Mouse (Mus musculus): ENCODE data around the gene Cdc42bpb. TPM values are rescaled to one million over a fixed set of nuclear protein-coding genes. Genes with fewer than 3 reads are reported as not detected.

The Cdc42bpb gene
- polyA plus RNA-seq, 1 experiment, result 472 TPM

GRCm38 (mm10) chr12:111409583-111409982 is 32.1 kb upstream of the Cdc42bpb start:
- no peaks in the 10 kb centered on the region for H3K36me3 ChIP-seq (ENCODE audit: control insufficient read depth, insufficient read depth, low read length)
- WGBS, result 33% methylated on average over 5 of the region's 5 CpGs
- H3K27me3 ChIP-seq (ENCODE audit: control insufficient read depth, insufficient read depth, low read length), result peaks cover 16% of the 10 kb centered on the region; the same call in 1 of the 2 replicates
- no peak overlapping the region for H3K27ac ChIP-seq (ENCODE audit: insufficient read depth, low read depth, low read length)
- no peak for TF ChIP-seq CTCF (IDR thresholded peaks at IDR 0.05; ENCODE audit: extremely low read depth, insufficient read length, insufficient replicate concordance, low read depth, low read length)
- no peak for TF ChIP-seq POLR2A (IDR thresholded peaks at IDR 0.05; ENCODE audit: low read depth, low read length)
- no peak overlapping the region for H3K4me3 ChIP-seq (ENCODE audit: low read depth, low read length)
- H3K4me1 ChIP-seq (ENCODE audit: control insufficient read depth, insufficient read depth, insufficient read length, low read length), result peaks cover 3% of the 10 kb centered on the region

DNA sequence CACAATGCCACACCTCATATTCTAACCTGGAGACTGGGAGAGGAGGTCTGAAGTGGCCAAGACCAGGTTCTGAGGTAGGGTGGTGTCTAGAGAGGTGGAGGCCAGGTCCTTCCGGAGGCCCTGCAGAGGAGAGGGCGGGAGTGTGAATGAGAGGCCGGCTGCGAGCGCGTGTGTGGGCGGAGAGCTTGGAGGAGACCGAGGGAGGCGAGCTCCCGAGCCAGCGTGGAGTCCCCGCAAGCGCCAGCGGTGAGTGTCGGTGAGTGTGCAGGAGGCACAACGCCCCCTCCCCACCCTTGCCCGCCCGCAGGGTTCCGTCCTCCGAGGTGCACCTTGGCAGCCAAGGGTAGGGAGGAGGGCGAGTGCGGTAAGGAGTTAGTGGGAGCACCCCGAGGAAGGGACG is 29.1 kb upstream of the Cdc42bpb start, which contains the start of gene Lbhd2:
Gene Lbhd2, plus strand, starts transcription at position 188 of the 400 bp plus-strand sequence.
- WGBS, result 4% methylated on average over 24 of the region's 24 CpGs
- Histone ChIP-seq H3K27ac (ENCODE audit: insufficient read depth, low read depth, low read length) (no peak within 1 kb of the TSS), H3K27me3 (ENCODE audit: control insufficient read depth, insufficient read depth, low read length) (peaks cover 16% of the 10 kb centered on the region), H3K36me3 (ENCODE audit: control insufficient read depth, insufficient read depth, low read length) (no peaks in the 10 kb centered on the region), H3K4me1 (ENCODE audit: control insufficient read depth, insufficient read depth, insufficient read length, low read length) (no peaks in the 10 kb centered on the region), H3K4me3 (ENCODE audit: low read depth, low read length) (no peak within 1 kb of the TSS)
- TF ChIP-seq POLR2A (IDR thresholded peaks at IDR 0.05; ENCODE audit: low read depth, low read length), result no peak
- no peak for TF ChIP-seq CTCF (IDR thresholded peaks at IDR 0.05; ENCODE audit: extremely low read depth, insufficient read length, insufficient replicate concordance, low read depth, low read length)

GRCm38 (mm10) chr12:111404880-111405279 is 27.4 kb upstream of the Cdc42bpb start:
- TF ChIP-seq POLR2A (IDR thresholded peaks at IDR 0.05; ENCODE audit: low read depth, low read length), result no peak
- TF ChIP-seq CTCF (IDR thresholded peaks at IDR 0.05; ENCODE audit: extremely low read depth, insufficient read length, insufficient replicate concordance, low read depth, low read length), result no peak
- H3K27me3 ChIP-seq (ENCODE audit: control insufficient read depth, insufficient read depth, low read length), result peaks cover 16% of the 10 kb centered on the region
- no peak overlapping the region for H3K4me3 ChIP-seq (ENCODE audit: low read depth, low read length)
- H3K27ac ChIP-seq (ENCODE audit: insufficient read depth, low read depth, low read length), result no peak overlapping the region
- 48% methylated on average over 10 of the region's 10 CpGs for WGBS
- H3K4me1 ChIP-seq (ENCODE audit: control insufficient read depth, insufficient read depth, insufficient read length, low read length), result no peaks in the 10 kb centered on the region
- H3K36me3 ChIP-seq (ENCODE audit: control insufficient read depth, insufficient read depth, low read length), result no peaks in the 10 kb centered on the region

DNA sequence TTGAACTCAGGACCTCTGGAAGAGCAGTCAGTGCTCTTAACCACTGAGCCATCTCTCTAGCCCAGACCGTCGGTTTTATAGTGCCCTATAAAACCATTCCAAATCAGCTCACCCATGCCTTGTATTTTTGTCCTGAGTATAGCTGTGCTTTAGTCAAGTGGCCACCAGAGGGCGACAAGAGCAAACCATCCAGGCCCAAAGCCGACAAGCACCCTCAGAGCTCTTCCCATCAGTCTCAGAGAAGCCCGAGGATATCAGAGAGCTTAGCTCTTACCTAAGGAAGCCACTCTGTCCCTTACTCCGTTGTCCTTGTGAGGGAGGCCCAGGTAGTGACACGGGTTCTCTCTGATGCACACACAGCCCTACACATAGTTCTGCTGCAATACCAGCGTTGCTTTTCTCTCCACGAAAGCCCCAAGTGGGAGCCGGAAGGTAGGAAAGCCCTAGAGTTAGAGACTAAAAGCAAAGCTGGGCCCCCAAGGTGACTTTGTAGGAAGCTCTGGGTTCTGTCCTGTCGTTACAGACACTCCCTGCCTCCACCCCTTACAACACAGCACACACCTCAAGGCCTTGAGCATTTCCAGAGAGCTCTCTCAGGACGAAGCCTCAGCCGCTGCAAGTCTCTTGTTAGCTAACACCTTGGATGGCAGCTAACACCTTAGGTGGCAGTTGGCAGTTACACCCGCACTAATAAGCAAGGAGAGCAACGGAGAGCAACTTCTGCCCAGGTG is 24.1 kb upstream of the Cdc42bpb start:
- no peak overlapping the region for H3K4me3 ChIP-seq (ENCODE audit: low read depth, low read length)
- H3K27ac ChIP-seq (ENCODE audit: insufficient read depth, low read depth, low read length), result no peak overlapping the region
- H3K4me1 ChIP-seq (ENCODE audit: control insufficient read depth, insufficient read depth, insufficient read length, low read length), result no peaks in the 10 kb centered on the region
- peaks cover 7% of the 10 kb centered on the region for H3K27me3 ChIP-seq (ENCODE audit: control insufficient read depth, insufficient read depth, low read length)
- 27% methylated on average over 15 of the region's 15 CpGs for WGBS
- peak; percentile 93 for TF ChIP-seq CTCF (IDR thresholded peaks at IDR 0.05; ENCODE audit: extremely low read depth, insufficient read length, insufficient replicate concordance, low read depth, low read length)
- no peak for TF ChIP-seq POLR2A (IDR thresholded peaks at IDR 0.05; ENCODE audit: low read depth, low read length)
- no peaks in the 10 kb centered on the region for H3K36me3 ChIP-seq (ENCODE audit: control insufficient read depth, insufficient read depth, low read length)

DNA sequence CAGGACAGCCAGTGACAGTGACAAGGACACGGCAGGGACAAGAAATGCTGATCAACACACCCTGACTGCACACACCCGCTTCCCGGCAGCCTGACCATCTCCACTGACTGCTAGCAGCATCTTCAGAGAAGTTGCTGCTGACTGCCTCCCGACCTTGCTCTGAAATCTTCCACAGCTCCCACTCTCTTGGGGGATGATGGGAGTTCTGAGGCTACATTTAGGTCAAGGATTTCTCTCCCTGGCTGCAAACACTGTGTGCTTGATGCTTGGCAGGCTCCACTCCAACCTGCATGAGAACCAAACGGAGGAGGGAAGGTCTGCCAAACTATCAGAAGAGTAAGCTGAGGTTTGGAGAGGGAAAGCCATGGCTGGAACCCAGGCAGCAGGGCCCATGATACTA is 19.5 kb upstream of the Cdc42bpb start:
- 48% methylated on average over 5 of the region's 5 CpGs for WGBS
- TF ChIP-seq CTCF (IDR thresholded peaks at IDR 0.05; ENCODE audit: extremely low read depth, insufficient read length, insufficient replicate concordance, low read depth, low read length) (no peak), POLR2A (IDR thresholded peaks at IDR 0.05; ENCODE audit: low read depth, low read length) (no peak)
- H3K27ac ChIP-seq (ENCODE audit: insufficient read depth, low read depth, low read length), result no peak overlapping the region
- 0 out of 2 replicates have a peak, but pooled peaks cover 3% of the 10 kb centered on the region for H3K27me3 ChIP-seq (ENCODE audit: control insufficient read depth, insufficient read depth, low read length)
- H3K4me1 ChIP-seq (ENCODE audit: control insufficient read depth, insufficient read depth, insufficient read length, low read length), result no peaks in the 10 kb centered on the region
- no peak overlapping the region for H3K4me3 ChIP-seq (ENCODE audit: low read depth, low read length)
- no peaks in the 10 kb centered on the region for H3K36me3 ChIP-seq (ENCODE audit: control insufficient read depth, insufficient read depth, low read length)

- H3K4me1 ChIP-seq (ENCODE audit: control insufficient read depth, insufficient read depth, insufficient read length, low read length), result no peaks in the 10 kb centered on the region
Observed at GRCm38 (mm10) chr12:111394008-111394407, 16.5 kb upstream of the Cdc42bpb start.

GRCm38 (mm10) chr12:111387146-111387545 is 9.6 kb upstream of the Cdc42bpb start:
- Histone ChIP-seq H3K27ac (ENCODE audit: insufficient read depth, low read depth, low read length) (peak overlapping the region; percentile 66), H3K36me3 (ENCODE audit: control insufficient read depth, insufficient read depth, low read length) (no peaks in the 10 kb centered on the region), H3K4me1 (ENCODE audit: control insufficient read depth, insufficient read depth, insufficient read length, low read length) (peaks cover 11% of the 10 kb centered on the region), H3K27me3 (ENCODE audit: control insufficient read depth, insufficient read depth, low read length) (no peaks in the 10 kb centered on the region), H3K4me3 (ENCODE audit: low read depth, low read length) (no peak overlapping the region)
- TF ChIP-seq POLR2A (IDR thresholded peaks at IDR 0.05; ENCODE audit: low read depth, low read length), result no peak
- TF ChIP-seq CTCF (IDR thresholded peaks at IDR 0.05; ENCODE audit: extremely low read depth, insufficient read length, insufficient replicate concordance, low read depth, low read length), result no peak
- WGBS, result 54% methylated on average over 4 of the region's 4 CpGs

More at GRCm38 (mm10) chr12:111394008-111394407, 16.5 kb upstream of the Cdc42bpb start:
- H3K27me3 ChIP-seq (ENCODE audit: control insufficient read depth, insufficient read depth, low read length), result 0 out of 2 replicates have a peak, but pooled peaks cover 3% of the 10 kb centered on the region
- no peak overlapping the region for H3K27ac ChIP-seq (ENCODE audit: insufficient read depth, low read depth, low read length)
- WGBS, result 84% methylated on average over 6 of the region's 6 CpGs
- H3K36me3 ChIP-seq (ENCODE audit: control insufficient read depth, insufficient read depth, low read length), result no peaks in the 10 kb centered on the region
- no peak overlapping the region for H3K4me3 ChIP-seq (ENCODE audit: low read depth, low read length)
- TF ChIP-seq POLR2A (IDR thresholded peaks at IDR 0.05; ENCODE audit: low read depth, low read length) (no peak), CTCF (IDR thresholded peaks at IDR 0.05; ENCODE audit: extremely low read depth, insufficient read length, insufficient replicate concordance, low read depth, low read length) (no peak)

Data from small intestine, adult 2 months (tissue).